Mouse (Mus musculus) bone marrow, adult 2 months (tissue): ENCODE results near the gene Slmap. TPM values are rescaled to one million over a fixed set of nuclear protein-coding genes. Genes with fewer than 3 reads are reported as not detected.
"Not testable (repeated sequence)": the region's sequence is repeated elsewhere in the genome, so short reads cannot be mapped to it uniquely, and the experiment has no call there.

ENCODE experiments used
- H3K27ac ChIP-seq: fragments of 200-500 bp; 2 replicates; pipeline ENCODE4 v1.5.1; 2012; ENCODE audit warnings: low read depth, mild to moderate bottlenecking, control low read depth, inconsistent platforms, low read length; ENCODE audit not compliant: control insufficient read depth, poor library complexity, insufficient read depth
- H3K4me1 ChIP-seq: fragments of 200-500 bp; 2 replicates; pipeline ENCODE4 v1.6.1; 2011; ENCODE audit warnings: low read length; ENCODE audit not compliant: control insufficient read depth, insufficient read depth
- H3K4me3 ChIP-seq: fragments of 200-500 bp; replicated peaks from 2 replicates; pipeline ENCODE3; 2011; ENCODE audit warnings: mild to moderate bottlenecking, low read depth, low read length, control low read depth; ENCODE audit not compliant: control insufficient read depth
- CTCF ChIP-seq: fragments of 200-500 bp; IDR thresholded peaks from 2 replicates; pipeline ENCODE4 v1.5.1; 2011; ENCODE audit warnings: low read length, control low read depth; ENCODE audit not compliant: control insufficient read depth, insufficient read depth
- POLR2A ChIP-seq: fragments of 200-500 bp; IDR thresholded peaks from 2 replicates; pipeline ENCODE4 v1.6.1; 2011; ENCODE audit warnings: low read depth, mild to moderate bottlenecking, control low read depth, low read length, borderline replicate concordance; ENCODE audit not compliant: control insufficient read depth
- WGBS: fragments of 180-500 bp; shearing (Covaris S2); methylation state at CpG from one replicate; pipeline ENCODE4 v1.1.7; 2018; 5-methylcytosine and 5-hydroxymethylcytosine counted together
- polyA plus RNA-seq: library from polyadenylated mRNA; stranded (reverse); fragments of >200 nt; gene quantifications from 2 replicates; pipeline ENCODE4 v1.2.4, GENCODE M21; 2011; ENCODE audit warnings: low replicate concordance; ENCODE audit not compliant: missing spikeins, insufficient read depth, insufficient read length

Gene Slmap
- 58.3 and 75.2 TPM in 2 replicates for polyA plus RNA-seq

- Histone ChIP-seq H3K4me3 (peak within 1 kb of the TSS; percentile 97), H3K27ac (peak within 1 kb of the TSS; percentile 92), H3K4me1 (peaks cover 5% of the 10 kb centered on the region; the same call in 1 of the 2 replicates)
- TF ChIP-seq CTCF, result no peak
- TF ChIP-seq POLR2A, result peak; percentile 96
- WGBS, result 13% methylated on average over 33 of the region's 33 CpGs
Measured at GRCm38 (mm10) chr14:26534757-26535479, at the start of gene Slmap. Slmap (minus strand) TSS chr14:26534931.

GRCm38 (mm10) chr14:26583645-26584044 is 48.9 kb upstream of the Slmap start:
- Histone ChIP-seq H3K4me3 (no peak overlapping the region), H3K4me1 (peaks cover 1% of the 10 kb centered on the region; the same call in 1 of the 2 replicates), H3K27ac (no peak overlapping the region; the same call in 1 of the 2 replicates)
- WGBS, result 81% methylated on average over 3 of the region's 3 CpGs
- TF ChIP-seq CTCF, result no peak
- TF ChIP-seq POLR2A, result no peak

GRCm38 (mm10) chr14:26579346-26580343 is 44.9 kb upstream of the Slmap start:
- H3K27ac ChIP-seq, result peak overlapping the region; percentile 99
- whole genome bisulfite sequencing, result under 1% methylated on average over 79 of the region's 79 CpGs

GRCm38 (mm10) chr14:26578791-26579191 is 44.1 kb upstream of the Slmap start:
- no peak overlapping the region for H3K4me3 ChIP-seq
- 0 out of 2 replicates have a peak overlapping the region, but pooled peaks have one; percentile 14 for H3K27ac ChIP-seq
- TF ChIP-seq CTCF (no peak), POLR2A (no peak)
- WGBS, result 48% methylated on average over 6 of the region's 6 CpGs
- H3K4me1 ChIP-seq, result peaks cover 1% of the 10 kb centered on the region; the same call in 1 of the 2 replicates

More at GRCm38 (mm10) chr14:26579346-26580343, 44.9 kb upstream of the Slmap start:
- no peak for TF ChIP-seq CTCF
- peak; percentile 94 for TF ChIP-seq POLR2A
- Histone ChIP-seq H3K4me1 (peaks cover 1% of the 10 kb centered on the region; the same call in 1 of the 2 replicates), H3K4me3 (peak overlapping the region; percentile 90)

- TF ChIP-seq POLR2A (no peak), CTCF (no peak)
- Histone ChIP-seq H3K4me3 (no peak overlapping the region), H3K4me1 (peaks cover 1% of the 10 kb centered on the region; the same call in 1 of the 2 replicates), H3K27ac (no peak overlapping the region)
- 83% methylated on average over 3 of the region's 3 CpGs for WGBS
Measured at GRCm38 (mm10) chr14:26576255-26576780, 41.6 kb upstream of the Slmap start.

- H3K27ac ChIP-seq, result not testable (repeated sequence)
- WGBS, result 83% methylated on average over 5 of the region's 5 CpGs
Measured at GRCm38 (mm10) chr14:26573556-26573955, 38.8 kb upstream of the Slmap start, which contains the start of gene Dennd6a. Dennd6a (plus strand) TSS chr14:26573856.

GRCm38 (mm10) chr14:26571951-26572675 is 37.4 kb upstream of the Slmap start:
- no peaks in the 10 kb centered on the region; the same call in 1 of the 2 replicates for H3K4me1 ChIP-seq
- WGBS, result 21% methylated on average over 4 of the region's 4 CpGs
- no peak overlapping the region for H3K27ac ChIP-seq
- no peak overlapping the region for H3K4me3 ChIP-seq
- TF ChIP-seq CTCF (no peak), POLR2A (no peak)

More at GRCm38 (mm10) chr14:26573556-26573955, 38.8 kb upstream of the Slmap start, which contains the start of gene Dennd6a:
- H3K4me1 ChIP-seq, H3K4me3 ChIP-seq: not testable (repeated sequence)
